Mouse (Mus musculus) heart, embryonic 15.5 days (tissue): ENCODE data around the gene Inhbc. TPM values are rescaled to one million over a fixed set of nuclear protein-coding genes. Genes with fewer than 3 reads are reported as not detected.
A peak's percentile ranks its signal among the peaks of the same experiment; 100 is the strongest.

ENCODE experiments used
- ATAC-seq: fragments of 200-750 bp; cut with Nextera tagmentation; replicated peaks from 2 replicates; pipeline ENCODE4 v1.8.0; 2017; ENCODE audit warnings: low read depth, moderate TSS enrichment; ENCODE audit not compliant: insufficient number of reproducible peaks, insufficient read depth, low FRiP score
- H3K27ac ChIP-seq: fragments of 300-500 bp; sonication (generic); 2 replicates; pipeline ENCODE4 v1.5.1; 2015; ENCODE audit warnings: mild to moderate bottlenecking, inconsistent platforms
- H3K27me3 ChIP-seq: fragments of 300-500 bp; sonication (generic); 2 replicates; pipeline ENCODE4 v1.6.1; 2015; ENCODE audit warnings: inconsistent platforms
- H3K36me3 ChIP-seq: fragments of 300-500 bp; sonication (generic); 2 replicates; pipeline ENCODE4 v1.6.1; 2015; ENCODE audit warnings: mild to moderate bottlenecking, inconsistent platforms
- H3K4me1 ChIP-seq: fragments of 300-500 bp; sonication (generic); replicated peaks from 2 replicates; pipeline ENCODE4 v1.6.1; 2015; ENCODE audit warnings: inconsistent platforms
- H3K4me2 ChIP-seq: fragments of 300-500 bp; sonication (generic); 2 replicates; pipeline ENCODE4 v1.6.1; 2015; ENCODE audit warnings: inconsistent platforms, mild to moderate bottlenecking, moderate library complexity
- H3K4me3 ChIP-seq: fragments of 300-500 bp; sonication (generic); 2 replicates; pipeline ENCODE4 v1.5.1; 2015; ENCODE audit warnings: mild to moderate bottlenecking, inconsistent platforms
- H3K9ac ChIP-seq: fragments of 300-500 bp; sonication (generic); 2 replicates; pipeline ENCODE4 v1.6.1; 2015; ENCODE audit warnings: mild to moderate bottlenecking, inconsistent platforms
- H3K9me3 ChIP-seq: fragments of 300-500 bp; sonication (generic); replicated peaks from 2 replicates; pipeline ENCODE4 v1.6.1; 2016; ENCODE audit warnings: inconsistent platforms
- WGBS: fragments of 180-500 bp; shearing (Covaris S2); methylation state at CpG from one replicate; pipeline ENCODE4 v1.1.7; 2015; ENCODE audit warnings: mixed read lengths; 5-methylcytosine and 5-hydroxymethylcytosine counted together
- polyA plus RNA-seq: library from polyadenylated mRNA; unstranded; fragments of >200 nt; fragmentation: Nextera tagmentation; extraction: Ambion mirVana; gene quantifications from 2 replicates; pipeline ENCODE4 v1.2.1, GENCODE M21; 2015

Gene Inhbc
- polyA plus RNA-seq, 1 experiment from 2014 or later: not detected

DNA sequence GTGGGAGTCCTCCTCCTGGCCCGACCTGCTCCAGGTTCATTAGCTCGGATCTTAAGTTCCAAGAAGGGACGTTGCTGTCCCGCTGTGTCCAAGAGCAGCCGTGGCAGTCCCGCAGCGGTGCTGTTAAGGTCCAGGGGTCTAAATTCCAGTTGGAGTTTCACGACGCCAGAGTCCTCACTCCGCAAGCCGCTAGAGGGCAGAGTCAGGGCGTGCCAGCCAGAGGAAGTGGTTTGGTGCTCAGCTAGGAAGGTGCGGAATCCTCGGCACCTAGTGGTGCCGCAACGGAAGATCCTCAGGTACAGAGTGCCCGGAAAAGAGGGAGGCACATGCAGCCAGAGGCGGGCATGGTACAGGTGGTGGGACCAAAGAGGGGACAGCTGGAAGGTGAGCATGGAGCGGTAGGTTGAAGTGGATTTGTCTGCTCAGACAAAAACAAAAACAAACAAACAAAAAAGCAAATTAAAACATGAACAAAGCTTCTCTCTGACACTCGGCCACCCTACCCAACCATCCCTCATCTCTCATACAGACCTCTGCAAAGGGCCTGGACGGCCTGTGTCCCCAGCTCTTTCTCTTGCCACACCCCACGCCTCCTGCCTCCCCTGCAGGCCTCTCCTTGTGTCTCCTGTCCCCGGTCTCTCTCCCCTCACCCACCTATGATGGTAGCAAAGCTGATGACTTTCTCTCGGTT is 19.5 kb downstream of the Inhbc start:
- Histone ChIP-seq H3K4me3 (peak overlapping the region; percentile 32), H3K36me3 (no peaks in the 10 kb centered on the region), H3K4me2 (peak overlapping the region; percentile 60), H3K9ac (peak overlapping the region; percentile 36; the same call in 1 of the 2 replicates), H3K9me3 (no peaks in the 10 kb centered on the region), H3K4me1 (peaks cover 10% of the 10 kb centered on the region), H3K27me3 (no peaks in the 10 kb centered on the region), H3K27ac (no peak overlapping the region)
- WGBS: 11% methylated on average over 24 of the region's 24 CpGs
- no peak; the same call in 1 of the 2 replicates for ATAC-seq

DNA sequence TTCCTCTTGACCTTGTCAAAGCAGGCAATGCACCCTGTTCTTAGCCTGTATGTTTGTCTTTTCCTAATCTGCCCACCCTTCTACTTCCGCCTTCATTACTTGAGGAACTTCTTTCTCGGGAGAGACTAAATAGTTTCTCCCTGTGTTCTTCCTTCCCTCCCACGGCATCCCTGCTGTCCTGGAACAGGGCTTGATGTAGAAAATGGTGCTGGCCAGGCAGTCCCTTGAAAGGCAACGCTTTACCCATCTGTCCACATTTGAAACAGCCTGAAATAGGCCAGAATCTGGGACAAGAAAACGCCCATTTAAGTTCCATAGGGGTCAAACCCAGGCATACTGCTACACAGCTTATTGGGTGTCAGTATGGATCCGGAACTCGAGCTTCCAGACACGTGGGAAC is 20.4 kb downstream of the Inhbc start:
- no peaks in the 10 kb centered on the region for H3K27me3 ChIP-seq
- H3K4me2 ChIP-seq: no peak overlapping the region
- H3K4me3 ChIP-seq: no peak overlapping the region
- H3K9me3 ChIP-seq: no peaks in the 10 kb centered on the region
- H3K9ac ChIP-seq: no peak overlapping the region
- H3K4me1 ChIP-seq: peaks cover 10% of the 10 kb centered on the region
- no peak overlapping the region for H3K27ac ChIP-seq
- ATAC-seq: no peak
- 69% methylated on average over 8 of the region's 8 CpGs for WGBS
- H3K36me3 ChIP-seq: no peaks in the 10 kb centered on the region

DNA sequence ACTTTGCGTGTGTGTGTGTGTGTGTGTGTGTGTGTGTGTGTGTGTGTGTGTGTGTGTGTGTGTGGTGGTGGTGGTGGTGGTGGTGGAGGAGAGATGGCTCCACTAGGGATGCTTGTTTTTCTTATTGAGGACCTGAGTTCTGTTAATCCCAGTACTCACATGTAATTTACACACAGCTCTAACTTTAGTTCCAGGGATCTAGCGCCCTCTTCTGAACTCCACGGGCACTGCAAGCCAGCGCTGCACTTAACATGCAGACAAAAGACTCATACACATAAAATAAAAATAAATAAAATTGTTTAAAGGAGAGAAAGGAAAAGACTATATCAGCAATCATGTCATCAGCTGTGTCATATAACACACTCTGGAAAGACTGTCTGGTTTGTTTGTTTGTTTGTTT is 21.3 kb downstream of the Inhbc start:
- Histone ChIP-seq H3K4me2 (no peak overlapping the region), H3K27me3 (no peaks in the 10 kb centered on the region), H3K9me3 (no peaks in the 10 kb centered on the region), H3K27ac (no peak overlapping the region), H3K4me1 (peaks cover 10% of the 10 kb centered on the region), H3K4me3 (no peak overlapping the region), H3K9ac (no peak overlapping the region), H3K36me3 (no peaks in the 10 kb centered on the region)
- no peak for ATAC-seq
- 65% methylated on average over 4 of the region's 4 CpGs for WGBS

DNA sequence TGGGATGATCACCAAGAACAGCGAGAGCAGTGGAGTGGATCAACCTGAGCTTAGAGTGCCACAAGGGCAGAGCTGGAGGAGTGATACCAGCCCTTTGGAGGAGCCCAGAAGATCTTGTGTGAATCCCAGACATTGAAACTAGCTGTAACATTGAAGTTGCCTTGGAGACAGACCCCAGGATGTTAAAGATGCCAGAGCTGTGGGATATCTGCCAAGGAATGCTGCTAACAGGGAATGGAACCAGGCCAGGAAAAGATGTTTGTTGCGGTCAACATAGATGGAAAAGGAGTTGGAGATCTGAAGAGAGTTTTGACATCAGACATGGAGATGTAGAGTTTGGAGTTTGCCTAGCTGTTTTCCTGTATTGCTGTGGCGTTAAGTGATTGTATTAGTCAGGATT is 24.1 kb downstream of the Inhbc start:
- H3K4me3 ChIP-seq: no peak overlapping the region
- no peaks in the 10 kb centered on the region for H3K9me3 ChIP-seq
- H3K4me1 ChIP-seq: peaks cover 23% of the 10 kb centered on the region
- ATAC-seq: no peak
- H3K27me3 ChIP-seq: peaks cover 10% of the 10 kb centered on the region
- H3K4me2 ChIP-seq: no peak overlapping the region
- 63% methylated on average over 3 of the region's 3 CpGs for WGBS
- H3K36me3 ChIP-seq: no peaks in the 10 kb centered on the region
- H3K9ac ChIP-seq: no peak overlapping the region
- H3K27ac ChIP-seq: no peak overlapping the region

DNA sequence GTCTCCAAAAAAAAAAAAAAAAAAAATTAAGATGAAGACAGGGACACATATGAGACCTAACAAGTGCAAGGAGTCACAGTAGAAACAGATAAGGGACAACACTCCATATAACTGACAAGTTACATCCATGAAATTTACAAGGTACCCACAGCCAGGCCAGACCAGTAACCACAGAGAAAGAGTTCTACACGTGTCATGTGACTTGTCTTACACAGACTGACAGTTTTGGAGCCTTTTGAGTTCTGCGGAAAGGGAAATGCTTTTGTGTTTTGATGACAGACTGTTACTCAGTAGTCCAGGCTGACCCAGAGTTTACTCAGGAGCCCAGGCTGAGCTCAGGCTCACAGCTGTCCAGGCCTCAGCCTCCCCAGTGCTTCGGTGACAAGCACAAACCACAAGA is 27.2 kb downstream of the Inhbc start:
- peaks cover 28% of the 10 kb centered on the region for H3K27me3 ChIP-seq
- H3K4me2 ChIP-seq: no peak overlapping the region
- H3K9ac ChIP-seq: no peak overlapping the region
- no peak for ATAC-seq
- H3K9me3 ChIP-seq: no peaks in the 10 kb centered on the region
- no peak overlapping the region for H3K4me3 ChIP-seq
- H3K27ac ChIP-seq: no peak overlapping the region
- H3K4me1 ChIP-seq: peaks cover 36% of the 10 kb centered on the region
- H3K36me3 ChIP-seq: no peaks in the 10 kb centered on the region
- WGBS: 68% methylated on average over 3 of the region's 3 CpGs

DNA sequence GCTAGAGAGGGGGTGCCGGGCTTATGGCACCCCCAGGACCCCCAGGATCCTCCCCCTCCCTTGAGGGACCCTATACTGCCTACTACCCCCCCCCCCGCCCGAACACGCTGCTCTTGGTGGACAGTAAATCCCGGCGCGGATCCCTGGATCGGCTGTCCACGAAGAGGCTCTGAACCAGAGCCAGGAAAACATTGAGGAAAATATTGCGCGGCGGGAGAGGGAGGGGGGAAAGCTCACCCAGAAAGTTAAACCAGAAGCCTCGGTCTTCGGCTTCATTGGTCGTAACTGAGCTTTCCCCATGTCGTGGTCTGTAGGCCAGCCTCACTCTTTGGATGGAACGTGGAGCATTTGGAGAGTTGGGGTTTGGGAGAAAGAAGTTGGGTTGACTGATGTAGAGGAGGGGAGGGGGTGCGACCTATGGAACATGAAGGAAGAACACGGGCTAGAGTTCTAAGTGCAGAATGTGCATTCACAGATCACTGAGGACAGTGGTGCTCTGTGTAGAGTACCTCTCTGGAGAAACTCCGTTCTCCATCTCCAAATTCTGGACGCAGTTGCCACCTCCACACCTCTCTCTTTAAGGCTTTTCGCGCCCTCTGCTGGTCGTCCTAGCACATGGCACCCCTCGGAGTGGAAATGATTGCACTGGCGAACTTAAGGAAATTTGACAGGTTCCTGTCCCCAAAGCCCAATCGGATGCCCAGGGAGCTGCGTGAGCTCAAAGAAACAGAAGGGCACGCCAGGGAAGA is 28.2 kb downstream of the Inhbc start, which contains the start of gene Gli1:
Gene Gli1, minus strand, starts transcription at position 84 of the 749 bp plus-strand sequence.
- Histone ChIP-seq H3K9ac (0 out of 2 replicates have a peak within 1 kb of the TSS, but pooled peaks have one; percentile 22), H3K4me2 (peak within 1 kb of the TSS; percentile 98), H3K9me3 (no peaks in the 10 kb centered on the region), H3K4me1 (peaks cover 36% of the 10 kb centered on the region), H3K27ac (0 out of 2 replicates have a peak within 1 kb of the TSS, but pooled peaks have one; percentile 1), H3K4me3 (peak within 1 kb of the TSS; percentile 59), H3K27me3 (peaks cover 35% of the 10 kb centered on the region), H3K36me3 (no peaks in the 10 kb centered on the region)
- WGBS: under 1% methylated on average over 29 of the region's 29 CpGs
- peak; percentile 35; the same call in 1 of the 2 replicates for ATAC-seq

DNA sequence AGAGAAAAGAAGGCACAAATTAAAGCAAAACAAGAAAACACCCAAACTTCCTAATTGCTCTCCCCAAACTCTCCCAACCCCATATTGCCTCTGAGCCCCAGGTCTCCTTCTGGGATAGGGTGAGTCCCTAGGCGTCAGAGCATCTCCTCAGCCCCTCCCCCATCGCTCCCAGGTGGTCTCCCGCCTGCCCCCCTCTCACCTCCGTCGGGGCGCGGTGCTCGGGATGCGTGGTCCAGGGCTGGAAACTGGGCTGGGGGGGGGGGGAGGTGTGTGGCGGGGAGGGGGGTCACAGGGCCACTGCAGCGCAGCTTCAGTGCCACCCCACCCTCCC is 28.9 kb downstream of the Inhbc start:
- no peaks in the 10 kb centered on the region for H3K9me3 ChIP-seq
- ATAC-seq: no peak
- peaks cover 43% of the 10 kb centered on the region for H3K27me3 ChIP-seq
- no peaks in the 10 kb centered on the region for H3K36me3 ChIP-seq
- H3K9ac ChIP-seq: 0 out of 2 replicates have a peak overlapping the region, but pooled peaks have one; percentile 22
- WGBS: 0% methylated on average over 7 of the region's 11 CpGs
- H3K27ac ChIP-seq: no peak overlapping the region
- H3K4me1 ChIP-seq: peaks cover 36% of the 10 kb centered on the region
- peak overlapping the region; percentile 59 for H3K4me3 ChIP-seq
- peak overlapping the region; percentile 98 for H3K4me2 ChIP-seq

DNA sequence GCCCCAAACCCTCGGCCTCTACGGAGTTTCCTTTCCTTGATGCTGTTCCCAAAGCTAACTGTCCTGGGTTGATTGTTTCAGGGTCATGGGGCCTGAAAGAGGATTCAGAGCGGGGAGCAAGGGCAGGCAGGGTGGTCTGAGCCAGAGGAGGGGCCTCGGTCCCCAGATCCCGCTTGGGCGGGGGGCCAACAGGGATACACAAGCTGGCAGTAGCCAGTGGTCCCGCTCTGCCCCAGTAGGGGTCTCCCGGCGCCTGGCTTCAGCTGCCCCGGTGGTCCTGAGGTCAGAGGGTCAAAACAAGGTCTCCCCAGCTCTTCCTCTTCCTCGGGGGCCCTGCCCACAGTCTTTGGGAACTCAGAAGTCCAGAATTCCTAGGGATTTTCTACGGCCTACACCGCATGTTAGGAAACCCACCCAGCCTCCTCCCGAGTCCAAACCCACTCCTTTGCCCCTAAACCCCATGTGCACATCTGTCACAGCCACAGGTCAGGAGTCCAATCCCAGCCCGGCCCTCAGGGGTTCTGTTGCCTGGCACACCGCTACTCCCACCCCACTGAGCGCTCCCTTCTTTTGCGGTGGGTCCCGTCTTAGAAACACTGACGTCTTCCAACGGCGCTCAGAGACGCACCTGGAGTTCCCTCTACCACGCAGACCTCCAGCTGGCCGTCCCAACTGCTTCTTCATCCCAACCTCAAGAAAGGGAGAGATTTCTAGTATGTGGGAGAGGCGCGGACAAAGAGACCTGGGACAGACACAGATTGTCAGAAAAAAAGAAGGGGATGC is 29.5 kb downstream of the Inhbc start:
- no peak for ATAC-seq
- peak overlapping the region; percentile 59 for H3K4me3 ChIP-seq
- no peaks in the 10 kb centered on the region for H3K36me3 ChIP-seq
- 3% methylated on average over 27 of the region's 27 CpGs for whole genome bisulfite sequencing
- peaks cover 48% of the 10 kb centered on the region for H3K27me3 ChIP-seq
- no peaks in the 10 kb centered on the region for H3K9me3 ChIP-seq
- peaks cover 36% of the 10 kb centered on the region for H3K4me1 ChIP-seq
- H3K27ac ChIP-seq: 0 out of 2 replicates have a peak overlapping the region, but pooled peaks have one; percentile 1
- H3K9ac ChIP-seq: no peak overlapping the region; the same call in 1 of the 2 replicates
- peak overlapping the region; percentile 98 for H3K4me2 ChIP-seq

DNA sequence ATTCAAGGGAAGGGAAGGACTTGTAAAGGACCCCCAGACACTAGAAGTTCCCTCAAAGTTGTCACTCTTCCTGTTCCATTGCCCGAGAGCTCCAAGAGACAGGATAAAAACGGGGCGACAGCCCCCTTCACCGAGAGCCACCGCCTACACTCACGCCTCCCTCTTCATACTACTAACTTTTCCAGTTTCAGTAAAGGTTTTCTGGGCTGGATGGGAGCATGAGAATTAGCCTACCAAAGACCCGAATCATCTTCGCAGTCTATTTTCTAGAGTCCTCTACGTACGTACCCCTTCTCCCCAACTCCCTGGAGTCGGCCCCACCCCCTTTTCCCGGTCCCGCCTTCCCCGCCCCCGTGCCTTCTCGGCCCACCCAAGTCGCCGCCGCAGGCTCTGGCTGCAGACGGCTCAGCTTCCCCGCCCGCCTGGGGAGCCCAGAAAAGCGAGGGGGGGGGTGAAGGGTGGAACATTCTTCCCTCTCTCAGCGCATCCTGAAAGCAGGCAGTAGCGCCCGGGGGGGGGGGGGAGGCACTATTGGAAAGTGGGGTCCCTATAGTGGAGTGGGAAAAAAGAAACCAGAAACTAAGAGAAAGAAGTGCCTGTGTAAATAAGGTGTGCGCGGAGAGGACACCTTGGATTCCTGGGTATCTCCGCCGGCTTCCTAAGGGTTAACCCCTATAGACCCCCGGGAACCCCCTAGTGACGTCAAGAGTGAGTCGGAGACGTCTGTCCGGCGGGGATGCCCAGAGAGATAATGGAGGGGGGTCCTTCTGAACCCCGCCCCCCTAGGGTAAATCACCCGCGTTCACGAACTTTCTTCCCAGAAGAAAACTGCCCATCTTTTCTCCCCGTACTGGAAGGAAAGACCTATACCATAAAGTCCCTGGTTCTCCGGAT is 30.3 kb downstream of the Inhbc start:
- no peaks in the 10 kb centered on the region for H3K36me3 ChIP-seq
- peaks cover 48% of the 10 kb centered on the region for H3K27me3 ChIP-seq
- peaks cover 36% of the 10 kb centered on the region for H3K4me1 ChIP-seq
- H3K4me2 ChIP-seq: peak overlapping the region; percentile 98
- peak overlapping the region; percentile 52 for H3K9ac ChIP-seq
- WGBS: under 1% methylated on average over 40 of the region's 42 CpGs
- ATAC-seq: peak; percentile 12; the same call in 1 of the 2 replicates
- no peaks in the 10 kb centered on the region for H3K9me3 ChIP-seq
- peak overlapping the region; percentile 59 for H3K4me3 ChIP-seq
- H3K27ac ChIP-seq: peak overlapping the region; percentile 34; the same call in 1 of the 2 replicates

DNA sequence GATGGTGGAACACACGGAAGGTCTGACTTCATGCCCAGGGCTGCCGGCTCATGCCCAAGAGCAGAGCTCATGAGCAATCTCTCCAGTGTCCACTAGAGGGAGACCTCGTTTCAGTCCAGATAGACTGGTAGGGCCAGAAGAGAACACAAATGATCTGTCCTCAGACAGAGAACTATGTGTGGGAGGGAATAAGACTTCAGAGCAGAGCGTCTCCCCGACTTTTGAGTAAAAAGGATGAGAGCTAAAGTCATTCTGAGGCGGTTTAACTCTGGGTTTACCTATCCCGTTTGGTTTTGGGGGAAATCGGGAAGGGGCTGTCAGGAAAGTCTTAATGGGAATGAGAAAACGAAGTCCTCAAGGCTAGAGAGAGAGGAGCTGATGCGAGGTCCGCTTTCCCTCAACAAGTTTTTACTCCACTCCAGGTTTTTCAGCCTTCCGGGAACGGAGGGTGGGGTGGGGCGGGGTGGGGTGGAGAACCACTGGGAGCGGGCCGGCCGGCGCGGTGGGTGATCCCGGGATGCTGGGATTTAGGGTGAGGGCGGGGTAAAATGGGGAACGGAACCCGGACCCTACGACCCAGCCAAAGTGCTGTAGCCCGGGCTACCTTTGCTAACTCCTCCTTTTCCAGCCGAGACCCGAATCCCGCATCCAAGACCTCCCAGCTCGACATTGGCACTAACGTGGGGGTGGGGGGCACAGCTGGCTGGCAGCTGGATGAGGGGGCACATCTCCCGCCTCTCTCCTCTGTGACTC is 31.1 kb downstream of the Inhbc start:
- ATAC-seq: peak; percentile 75
- H3K4me3 ChIP-seq: peak overlapping the region; percentile 59
- peak overlapping the region; percentile 98 for H3K4me2 ChIP-seq
- peaks cover 36% of the 10 kb centered on the region for H3K4me1 ChIP-seq
- no peaks in the 10 kb centered on the region for H3K36me3 ChIP-seq
- no peaks in the 10 kb centered on the region for H3K9me3 ChIP-seq
- peak overlapping the region; percentile 52 for H3K9ac ChIP-seq
- H3K27ac ChIP-seq: peak overlapping the region; percentile 64; the same call in 1 of the 2 replicates
- under 1% methylated on average over 31 of the region's 31 CpGs for WGBS
- H3K27me3 ChIP-seq: peaks cover 49% of the 10 kb centered on the region
